Mouse (Mus musculus) megakaryocyte, embryonic 14.5 days (primary cell): ENCODE data around the gene Ndst2.

Experiments
- FLI1 ChIP-seq: IDR thresholded peaks from 2 replicates; pipeline ENCODE4 v1.6.1; 2012; ENCODE audit warnings: low read length, inconsistent platforms, mixed read lengths
- GATA1 ChIP-seq: IDR thresholded peaks from 3 replicates; pipeline ENCODE4 v1.6.1; 2012; ENCODE audit warnings: mixed read lengths, low read length, inconsistent platforms, borderline replicate concordance

DNA sequence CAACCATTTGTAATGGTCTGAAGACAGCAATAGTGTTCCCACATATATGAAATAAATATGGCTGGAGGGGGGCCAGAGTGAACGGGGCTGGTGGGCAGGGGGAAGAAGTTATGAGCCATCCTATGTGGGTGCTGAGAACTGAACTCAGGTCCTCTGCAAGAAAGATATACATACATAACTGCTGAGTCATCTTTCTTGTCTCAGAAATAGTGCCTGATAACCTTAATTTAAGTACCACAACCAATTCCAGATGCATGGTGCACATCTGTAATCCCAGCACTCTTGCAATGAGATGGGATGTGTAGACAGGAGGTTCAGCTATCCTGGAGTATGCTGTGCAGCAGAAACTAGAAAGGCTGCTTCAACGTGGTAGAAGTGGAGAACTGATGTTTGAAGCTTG lies 52.6 kb downstream of the Ndst2 start:
- no peak for TF ChIP-seq GATA1
- no peak for TF ChIP-seq FLI1
